25 mouse cellular contexts compared by ENCODE assay signal in genomic region chr17:28433029-28433428, GRCm38 (mm10).
DNase-seq lines count a peak whose midpoint lies in the region; ATAC-seq and TF ChIP-seq lines count a peak whose summit lies in the region.
"Had no signal": no experiment of that assay in that cellular context is flagged by ENCODE, and none has a peak within 500 bp of the region (broad histone marks: within the 10 kb centered on the region; RNA-seq: fewer than 3 reads in every experiment).

No protein-coding gene starts in this region.

- TF ChIP-seq CTCF in gastrocnemius, adult 2 months (IDR thresholded peaks at IDR 0.05): no peak

- H3K27me3 ChIP-seq in forebrain, embryonic 11.5 days (ENCODE audit: control insufficient read depth, insufficient read depth, low read length): no peaks in the 10 kb centered on the region
- H3K27me3 ChIP-seq in forebrain, embryonic 10.5 days (ENCODE audit: poor library complexity, severe bottlenecking): no peaks in the 10 kb centered on the region
- H3K27me3 ChIP-seq in hindbrain, embryonic 16.5 days (replicated peaks; ENCODE audit: control insufficient read depth, insufficient read depth, low read length): no peaks in the 10 kb centered on the region
- H3K27me3 ChIP-seq: CH12.LX; forebrain, embryonic 12.5 days; forebrain, embryonic 15.5 days; heart, embryonic 13.5 days; Patski had no signal

- H3K9ac ChIP-seq in forebrain, embryonic 11.5 days (ENCODE audit: low read length): no peak overlapping the region
- no peak overlapping the region for H3K9ac ChIP-seq in hindbrain, embryonic 16.5 days (ENCODE audit: low read depth, low read length)
- H3K9ac ChIP-seq: forebrain, embryonic 12.5 days; forebrain, embryonic 15.5 days; heart, embryonic 13.5 days; hindbrain, embryonic 14.5 days had no signal

- H3K4me1 ChIP-seq in forebrain, embryonic 11.5 days (replicated peaks; ENCODE audit: control insufficient read depth, insufficient read depth, low read length): no peaks in the 10 kb centered on the region
- no peaks in the 10 kb centered on the region for H3K4me1 ChIP-seq in forebrain, embryonic 10.5 days
- H3K4me1 ChIP-seq in hindbrain, embryonic 16.5 days (ENCODE audit: control insufficient read depth, insufficient read depth, low read depth, low read length): no peaks in the 10 kb centered on the region
- H3K4me1 ChIP-seq: forebrain, embryonic 12.5 days; forebrain, embryonic 15.5 days had no signal

- intact Hi-C loops in gastrocnemius, adult 2 months (cut with DNase I): no loop called here

- no peak for ATAC-seq in forebrain, embryonic 11.5 days (replicated peaks; ENCODE audit: low FRiP score)
- ATAC-seq in common myeloid progenitor, adult 5-6 weeks (replicated peaks; ENCODE audit: low read depth, poor library complexity, severe bottlenecking): 0 out of 2 replicates have a peak, but pooled peaks have one; percentile 33
- peak; percentile 75 for ATAC-seq in megakaryocyte, adult 5-6 weeks (ENCODE audit: poor library complexity, severe bottlenecking)
- peak; percentile 53; the same call in 1 of the 2 replicates for ATAC-seq in neutrophil, adult 5-6 weeks (ENCODE audit: extremely low read depth, insufficient number of reproducible peaks, low FRiP score, poor library complexity, severe bottlenecking)
- no peak for ATAC-seq in hindbrain, embryonic 16.5 days
- ATAC-seq: forebrain, embryonic 15.5 days; Patski had no signal

- H3K27ac ChIP-seq in forebrain, embryonic 11.5 days (ENCODE audit: low read depth, low read length): no peak overlapping the region
- H3K27ac ChIP-seq in forebrain, embryonic 10.5 days: no peak overlapping the region
- no peak overlapping the region for H3K27ac ChIP-seq in hindbrain, embryonic 16.5 days (ENCODE audit: low read depth, low read length)
- no peak overlapping the region for H3K27ac ChIP-seq in gastrocnemius, adult 2 months
- H3K27ac ChIP-seq: forebrain, embryonic 12.5 days; forebrain, embryonic 15.5 days; heart, embryonic 10.5 days; heart, embryonic 13.5 days; hindbrain, embryonic 14.5 days had no signal

- H3K4me2 ChIP-seq in forebrain, embryonic 11.5 days (ENCODE audit: low read depth, low read length, severe bottlenecking): no peak overlapping the region
- no peak overlapping the region for H3K4me2 ChIP-seq in hindbrain, embryonic 16.5 days (ENCODE audit: low read length)
- H3K4me2 ChIP-seq: forebrain, embryonic 12.5 days; forebrain, embryonic 15.5 days; heart, embryonic 13.5 days; hindbrain, embryonic 14.5 days had no signal

- no peak overlapping the region for H3K4me3 ChIP-seq in forebrain, embryonic 11.5 days (ENCODE audit: low read depth, low read length)
- H3K4me3 ChIP-seq in forebrain, embryonic 10.5 days: no peak overlapping the region
- no peak overlapping the region for H3K4me3 ChIP-seq in hindbrain, embryonic 16.5 days (ENCODE audit: low read length)
- no peak overlapping the region for H3K4me3 ChIP-seq in gastrocnemius, adult 2 months
- H3K4me3 ChIP-seq: forebrain, embryonic 12.5 days; forebrain, embryonic 15.5 days; heart, embryonic 10.5 days; heart, embryonic 13.5 days had no signal

- WGBS in forebrain, embryonic 11.5 days: 93% methylated on average over 6 of the region's 6 CpGs
- WGBS in forebrain, embryonic 10.5 days: 90% methylated on average over 6 of the region's 6 CpGs
- WGBS in hindbrain, embryonic 16.5 days: 94% methylated on average over 6 of the region's 6 CpGs

- H3K9me3 ChIP-seq in forebrain, embryonic 11.5 days (ENCODE audit: control insufficient read depth, low read length): no peaks in the 10 kb centered on the region
- no peaks in the 10 kb centered on the region for H3K9me3 ChIP-seq in forebrain, embryonic 10.5 days
- no peaks in the 10 kb centered on the region for H3K9me3 ChIP-seq in hindbrain, embryonic 16.5 days (ENCODE audit: control insufficient read depth, low read length)
- H3K9me3 ChIP-seq: forebrain, embryonic 12.5 days; forebrain, embryonic 15.5 days; G1E; heart, embryonic 10.5 days; heart, embryonic 13.5 days had no signal

- no peaks in the 10 kb centered on the region for H3K36me3 ChIP-seq in forebrain, embryonic 11.5 days (ENCODE audit: control insufficient read depth, insufficient read depth, low read length)
- peaks cover 41% of the 10 kb centered on the region for H3K36me3 ChIP-seq in forebrain, embryonic 10.5 days (replicated peaks)
- H3K36me3 ChIP-seq in hindbrain, embryonic 16.5 days (ENCODE audit: control insufficient read depth, insufficient read depth, low read length): no peaks in the 10 kb centered on the region
- H3K36me3 ChIP-seq: forebrain, embryonic 15.5 days; heart, embryonic 13.5 days had no signal

- DNase-seq in forebrain, embryonic 11.5 days (ENCODE audit: low spot score): peak; percentile 30
- DNase-seq in forebrain, embryonic 10.5 days (ENCODE audit: extremely low spot score, low spot score): no peak
- DNase-seq in gastrocnemius, adult 2 months: no peak
- DNase-seq: adrenal gland, postnatal 10 days; B cell, adult 2 months; cerebellum, adult 11-12 months; cerebellum, adult 8-10 months; cerebellum, postnatal 10 days; cerebellum, postnatal 36 days; gastrocnemius, postnatal 10 days; gastrocnemius, postnatal 36 days; heart, postnatal 14 days; heart, postnatal 4 days had no signal

Comparison
In these comparisons a context has a peak if more than half of its experiments do, and no peak if none do; other contexts are left out.
1. ATAC-seq: peak in common myeloid progenitor, adult 5-6 weeks (single experiment), megakaryocyte, adult 5-6 weeks (single experiment) and neutrophil, adult 5-6 weeks (single experiment); none in forebrain, embryonic 11.5 days (single experiment) and hindbrain, embryonic 16.5 days (single experiment).